Mouse (Mus musculus): ENCODE results near the gene Btbd17.
A peak's percentile ranks its signal among the peaks of the same experiment; 100 is the strongest.

Gene Btbd17

GRCm38 (mm10) chr11:114795848-114796322 lies at the start of gene Btbd17:
Gene Btbd17, minus strand, starts transcription at chr11:114795945.
- peak; percentile 56 for DNase-seq (ENCODE audit: extremely low spot score, low spot score)

DNA sequence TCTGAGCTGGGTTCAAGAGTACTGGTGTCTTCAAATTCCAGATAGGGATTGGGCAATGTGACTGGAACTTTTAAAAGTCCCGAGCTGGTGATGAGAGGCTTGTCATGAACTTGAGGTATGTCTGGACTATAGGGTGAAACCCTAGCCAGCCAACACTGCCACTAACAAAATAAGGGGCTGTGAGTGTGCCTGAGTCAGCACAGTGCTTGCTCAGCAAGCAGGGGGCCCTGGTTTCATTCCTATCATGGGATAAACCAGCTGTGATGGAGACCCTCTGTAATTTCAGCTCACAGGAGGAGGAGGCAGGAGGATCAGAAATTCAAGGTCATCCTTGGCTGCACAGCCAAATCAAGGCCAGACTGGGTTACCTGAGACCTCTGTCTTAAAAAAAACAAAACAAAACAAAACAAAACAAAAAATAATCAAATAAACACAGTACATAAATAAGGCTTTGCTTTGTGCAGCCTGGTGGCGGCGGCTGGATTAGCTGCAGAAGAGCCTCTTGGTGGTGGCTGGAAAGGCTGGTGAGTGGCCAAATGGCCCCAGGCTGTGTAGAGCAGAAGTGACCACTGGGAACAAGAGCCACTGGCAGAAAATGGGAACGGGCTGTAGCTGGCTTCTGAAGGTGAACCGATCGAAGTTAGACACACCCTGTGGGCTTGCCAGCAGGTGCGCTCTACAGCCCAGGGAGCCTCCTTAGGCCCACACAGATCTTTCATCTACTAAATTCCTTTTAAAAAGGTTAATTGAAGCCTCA lies 48.9 kb upstream of the Btbd17 start:
- DNase-seq (ENCODE audit: extremely low spot score, low spot score) = no peak

- peak; percentile 59 for DNase-seq (ENCODE audit: extremely low spot score, low spot score)
These were observed 48.2 kb upstream of the Btbd17 start for GRCm38 (mm10) chr11:114843818-114844463.

- DNase-seq (ENCODE audit: extremely low spot score, low spot score) = no peak
These were observed 37.4 kb upstream of the Btbd17 start for GRCm38 (mm10) chr11:114833166-114833565.

DNA sequence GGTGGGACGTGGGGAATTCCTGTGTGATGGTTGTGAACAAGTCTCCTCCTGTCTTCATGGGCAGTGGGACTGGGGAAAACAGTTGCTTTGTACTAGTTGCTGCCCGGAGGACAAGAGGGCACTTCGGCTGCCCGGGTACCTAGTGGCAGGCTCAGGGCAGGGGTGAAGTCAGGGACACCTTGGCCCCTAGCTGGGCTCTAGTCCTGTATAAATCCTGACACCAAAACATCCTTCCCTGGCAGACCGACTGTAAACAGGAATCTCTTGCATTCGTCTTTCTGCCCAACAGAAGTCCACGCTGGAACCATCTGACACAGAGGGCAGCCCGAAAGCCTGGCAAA lies 34.7 kb upstream of the Btbd17 start:
- DNase-seq (ENCODE audit: extremely low spot score, low spot score) = no peak

GRCm38 (mm10) chr11:114829499-114830432 lies 34.0 kb upstream of the Btbd17 start:
- DNase-seq (ENCODE audit: extremely low spot score, low spot score) = peak; percentile 83

DNA sequence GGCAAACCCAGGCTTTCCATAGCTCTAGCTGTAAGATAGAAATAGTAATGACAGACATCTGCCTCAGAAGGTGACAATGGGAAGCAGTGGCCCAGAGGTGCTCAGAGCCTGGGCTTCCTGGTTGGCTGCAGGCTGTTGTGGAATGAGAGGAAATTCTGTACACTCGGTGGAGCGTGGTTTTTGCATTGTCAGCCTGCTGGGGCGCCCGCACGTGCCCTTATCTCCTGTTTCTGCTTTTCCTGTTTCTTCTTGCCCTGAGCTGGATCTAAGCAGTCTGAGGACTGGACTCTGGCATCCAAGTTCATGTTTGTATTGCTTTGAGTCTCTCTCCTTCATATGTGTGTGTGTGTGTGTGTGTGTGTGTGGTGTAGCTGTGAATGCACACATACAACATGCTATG lies 30.9 kb upstream of the Btbd17 start:
- no peak for DNase-seq (ENCODE audit: extremely low spot score, low spot score)

- peak; percentile 53 for DNase-seq (ENCODE audit: extremely low spot score, low spot score)
These were observed 27.5 kb upstream of the Btbd17 start for GRCm38 (mm10) chr11:114823199-114823725.

DNA sequence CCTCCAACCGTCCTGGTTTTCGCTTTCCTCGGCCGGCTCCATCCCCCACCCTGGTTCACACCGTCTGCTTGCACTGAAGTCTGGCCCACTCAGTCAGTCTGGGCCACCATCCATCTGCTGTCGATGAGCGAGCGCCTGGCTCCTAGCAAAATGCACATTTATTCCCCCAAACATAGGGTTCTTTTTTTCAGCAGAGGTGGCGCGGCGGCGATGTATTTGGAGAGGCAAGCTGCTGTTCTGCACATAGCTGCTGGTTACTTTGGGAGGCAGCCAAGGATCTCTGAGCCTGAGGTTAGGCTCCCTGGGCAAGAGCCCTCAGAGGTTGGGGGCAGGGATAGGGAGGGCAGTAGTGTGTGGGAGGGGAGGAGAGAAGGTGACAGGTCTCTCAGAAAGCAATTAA lies 27.0 kb upstream of the Btbd17 start:
- no peak for DNase-seq (ENCODE audit: extremely low spot score, low spot score)

DNA sequence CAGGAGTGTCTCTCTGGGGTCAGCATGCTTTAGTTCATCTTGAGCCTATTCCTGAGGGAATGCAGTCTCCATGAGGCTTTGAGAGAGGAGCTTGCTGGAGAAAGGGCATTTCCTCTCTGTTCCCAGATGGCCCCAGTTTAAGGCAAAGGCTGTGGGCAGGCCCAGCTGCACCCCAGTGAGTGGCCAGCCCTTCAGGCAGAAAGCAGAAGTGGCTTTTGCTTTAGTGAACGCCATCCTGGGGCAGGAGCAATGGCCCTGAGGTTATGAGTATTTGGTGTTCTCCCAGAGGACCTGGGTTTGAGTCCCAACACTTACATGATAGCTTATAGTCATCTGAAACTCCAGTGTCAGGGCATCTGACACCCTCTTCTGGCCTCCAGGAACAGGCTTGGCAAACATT lies 25.6 kb upstream of the Btbd17 start:
- DNase-seq (ENCODE audit: extremely low spot score, low spot score) = no peak

DNA sequence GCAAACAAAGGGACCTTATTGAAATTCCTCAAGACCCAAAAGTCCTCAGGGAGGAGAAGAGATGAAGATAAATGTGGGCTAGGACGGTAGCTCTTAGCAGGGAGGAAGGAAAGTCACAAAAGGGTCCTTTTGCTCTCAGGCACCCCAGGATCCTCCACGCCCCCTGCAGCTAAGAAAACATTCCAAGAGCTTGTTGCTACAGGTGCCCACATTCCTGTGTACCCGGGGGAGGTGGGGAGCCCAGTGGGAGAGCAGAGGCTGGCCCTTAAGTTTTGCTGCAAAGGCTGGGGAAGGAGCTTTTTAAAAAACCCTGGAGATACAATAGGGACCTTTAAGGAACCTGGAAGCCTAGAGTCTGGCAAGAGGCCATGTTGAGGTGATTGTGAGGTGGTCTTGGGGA lies 24.7 kb upstream of the Btbd17 start:
- DNase-seq (ENCODE audit: extremely low spot score, low spot score) = no peak

- no peak for DNase-seq (ENCODE audit: extremely low spot score, low spot score)
These were observed 23.4 kb upstream of the Btbd17 start for GRCm38 (mm10) chr11:114819110-114819509.

GRCm38 (mm10) chr11:114818185-114818584 lies 22.4 kb upstream of the Btbd17 start:
- no peak for DNase-seq (ENCODE audit: extremely low spot score, low spot score)

- DNase-seq (ENCODE audit: extremely low spot score, low spot score) = no peak
These were observed 21.2 kb upstream of the Btbd17 start for GRCm38 (mm10) chr11:114816934-114817333.

DNA sequence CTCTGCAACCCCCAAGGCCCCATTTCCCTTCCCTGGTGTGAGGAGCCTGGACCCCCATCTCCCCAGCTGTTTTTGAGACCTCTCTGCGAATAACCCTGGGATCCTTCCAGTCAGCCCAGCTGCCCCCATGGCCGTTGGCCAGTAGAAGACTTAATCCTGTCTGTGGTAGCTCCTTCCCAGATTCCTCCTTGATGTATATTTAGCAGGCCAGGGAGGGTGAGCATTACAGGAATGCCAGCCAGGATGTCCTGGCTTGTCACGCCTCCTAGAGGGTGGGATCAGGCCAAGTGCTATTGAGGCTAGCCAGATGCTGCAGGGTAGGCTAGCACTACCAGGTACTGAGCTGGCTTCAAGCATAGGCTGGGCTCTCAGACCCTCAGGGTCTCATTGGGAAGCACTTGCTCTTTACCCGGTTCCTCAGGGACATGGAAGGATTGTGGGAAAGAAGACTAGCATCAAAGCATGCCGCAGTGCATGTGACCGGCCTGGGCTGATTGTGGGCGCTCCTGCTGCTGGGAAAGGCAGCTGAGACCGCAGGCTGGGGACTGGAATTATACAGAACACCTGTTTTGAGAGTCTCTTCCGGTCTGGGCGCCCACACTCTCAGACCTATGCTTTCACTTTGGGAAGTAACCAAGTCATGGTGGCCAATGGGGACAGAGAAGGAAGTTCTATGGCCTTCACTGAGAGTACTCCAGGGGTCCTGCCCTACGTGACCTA lies 19.3 kb upstream of the Btbd17 start:
- DNase-seq (ENCODE audit: extremely low spot score, low spot score) = no peak

GRCm38 (mm10) chr11:114812731-114813240 lies 17.0 kb upstream of the Btbd17 start:
- DNase-seq (ENCODE audit: extremely low spot score, low spot score) = peak; percentile 97

DNA sequence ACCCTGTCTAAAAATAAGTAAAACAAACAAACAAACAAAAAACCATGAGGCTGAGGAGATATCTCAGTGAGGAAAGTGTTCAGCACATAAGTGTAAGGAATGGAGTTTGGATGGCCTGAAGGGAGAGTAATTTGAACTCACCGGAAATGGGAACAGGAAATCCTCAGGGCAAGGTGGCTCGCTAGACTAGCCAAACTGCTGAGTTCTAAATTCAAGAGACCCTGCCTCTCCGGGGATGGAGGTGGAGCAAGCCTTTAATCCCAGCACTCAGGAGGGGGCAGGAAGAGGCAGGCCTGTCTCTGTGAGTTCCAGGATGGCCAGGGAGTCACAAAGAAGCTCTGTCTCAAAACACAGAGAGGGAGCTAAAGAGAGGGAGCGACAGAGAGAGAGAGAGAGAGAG lies 14.6 kb upstream of the Btbd17 start:
- DNase-seq (ENCODE audit: extremely low spot score, low spot score) = no peak

- DNase-seq (ENCODE audit: extremely low spot score, low spot score) = no peak
These were observed 13.6 kb upstream of the Btbd17 start for GRCm38 (mm10) chr11:114809371-114809770.

DNA sequence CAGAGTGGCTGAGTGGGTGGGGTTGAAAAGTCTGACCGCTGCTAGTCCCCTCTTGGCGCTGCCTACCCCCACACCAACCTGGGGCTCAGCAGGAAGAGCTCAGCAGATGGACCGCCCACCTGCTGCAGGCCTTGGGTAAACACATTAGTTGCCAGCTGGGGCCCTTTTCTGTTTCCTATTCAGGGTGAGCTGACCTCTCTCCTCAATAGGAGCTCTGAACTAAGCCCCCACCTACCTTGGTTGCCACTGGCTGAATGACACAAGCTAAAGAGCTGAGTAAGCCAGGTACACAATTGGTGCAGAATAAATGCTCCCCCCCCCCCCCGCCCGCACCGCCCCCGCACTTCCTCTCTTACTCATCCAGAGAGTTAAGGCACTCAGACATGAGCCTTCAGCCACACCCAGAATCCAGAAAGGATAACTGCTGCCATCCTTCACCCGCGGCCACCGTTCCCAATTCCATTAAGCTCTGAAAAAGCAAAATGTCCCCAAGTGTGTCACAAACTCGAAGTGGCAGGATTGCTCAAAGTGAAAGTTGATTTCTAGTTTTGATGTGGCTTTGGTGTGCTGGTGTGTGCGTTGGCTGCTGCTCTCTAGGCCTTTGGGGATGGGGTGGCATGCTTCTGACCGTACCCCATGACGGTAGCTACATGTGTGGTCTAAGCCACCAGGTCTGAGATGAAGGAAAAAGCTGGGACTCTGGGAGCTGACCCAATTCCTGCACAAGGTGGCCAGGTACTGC lies 12.1 kb upstream of the Btbd17 start:
- peak; percentile 33 for DNase-seq (ENCODE audit: extremely low spot score, low spot score)

- no peak for DNase-seq (ENCODE audit: extremely low spot score, low spot score)
These were observed 11.3 kb upstream of the Btbd17 start for GRCm38 (mm10) chr11:114807025-114807424.
